Comparison of ENCODE assay signal across 11 mouse cellular contexts in the genomic region with DNA sequence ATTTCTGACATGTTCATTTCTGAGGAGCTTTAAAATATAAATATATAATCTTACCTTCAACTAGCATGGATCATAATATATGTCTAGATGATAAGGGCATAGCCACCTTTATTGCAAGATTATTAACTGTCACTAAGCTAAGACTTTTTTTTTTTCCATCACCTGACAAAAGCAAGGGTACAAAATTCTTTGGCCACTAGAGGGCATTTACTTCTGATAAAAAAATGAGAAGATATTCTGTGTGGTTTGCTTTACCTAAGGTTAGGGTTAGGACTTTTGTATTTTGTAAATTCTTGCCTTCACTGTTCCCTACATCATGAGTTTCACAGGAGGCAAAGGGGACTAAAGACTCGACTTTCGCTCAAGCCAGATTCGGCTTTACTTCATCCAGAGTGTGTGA.
A peak's percentile ranks its signal among the peaks of the same experiment; 100 is the strongest.
DNase-seq lines count a peak whose midpoint lies in the region; ATAC-seq and TF ChIP-seq lines count a peak whose summit lies in the region.
"Had no signal": no experiment of that assay in that cellular context is flagged by ENCODE, and none has a peak within 500 bp of the region (broad histone marks: within the 10 kb centered on the region; RNA-seq: fewer than 3 reads in every experiment).

No protein-coding gene starts in this region.

- no peaks in the 10 kb centered on the region for H3K27me3 ChIP-seq in Patski
- H3K27me3 ChIP-seq: embryonic facial prominence, embryonic 12.5 days had no signal

- in situ Hi-C loops in Patski (cut with MboI; ENCODE audit: low pct_unique_long_range_greater_than_20kb), result no loop called here

- intact Hi-C loops in gastrocnemius, adult 2 months (cut with DNase I), result no loop called here
- intact Hi-C loops in gastrocnemius, postnatal 36 days (cut with DNase I), result no loop called here
- intact Hi-C loops in left cerebral cortex, postnatal 14 days (cut with DNase I), result no loop called here
- intact Hi-C loops in left cerebral cortex, postnatal 4 days (cut with DNase I), result no loop called here

- DNase-seq in gastrocnemius, adult 2 months, result no peak
- DNase-seq in gastrocnemius, postnatal 36 days, result no peak
- DNase-seq in left cerebral cortex, postnatal 14 days (ENCODE audit: low spot score in 2 of 2), result peak; percentile 15 to 19
- DNase-seq in left cerebral cortex, postnatal 4 days, result no peak
- DNase-seq in A20 (ENCODE audit: low read depth, low spot score) (peak; percentile 4), Patski (ENCODE audit: low read depth, low spot score) (no peak)
- DNase-seq: heart, adult 11 months; heart, postnatal 36 days had no signal

- H3K4me3 ChIP-seq in gastrocnemius, adult 2 months, result no peak overlapping the region
- H3K4me3 ChIP-seq: embryonic facial prominence, embryonic 12.5 days had no signal

- peak; percentile 13; the same call in 1 of the 2 replicates for TF ChIP-seq CTCF in gastrocnemius, adult 2 months (IDR thresholded peaks at IDR 0.05)
- peak; percentile 30 for TF ChIP-seq CTCF in Patski (IDR thresholded peaks at IDR 0.05)

- H3K27ac ChIP-seq in gastrocnemius, adult 2 months, result no peak overlapping the region
- H3K27ac ChIP-seq: embryonic facial prominence, embryonic 12.5 days had no signal

- no peak for ATAC-seq in Patski
- ATAC-seq in granulocyte monocyte progenitor cell, adult 5-6 weeks (replicated peaks; ENCODE audit: poor library complexity, severe bottlenecking), result no peak
- ATAC-seq: forebrain, embryonic 16.5 days had no signal

- POLR2A ChIA-PET in Patski (lab: Charles Lee), result no interaction called here

- CTCF ChIA-PET in Patski (lab: Charles Lee), result interaction anchor here (0.6 to 1.3 kb wide), 2 partner anchors 14 to 256 kb away, joined by 3 to 4 read pairs; no protein-coding TSS in a partner anchor

Comparison
In these comparisons a context has a peak if more than half of its experiments do, and no peak if none do; other contexts are left out.
1. DNase-seq: peak in left cerebral cortex, postnatal 14 days (2 of 2) and A20 (single experiment); none in gastrocnemius, adult 2 months (single experiment), gastrocnemius, postnatal 36 days (0 of 2), left cerebral cortex, postnatal 4 days (single experiment) and Patski (single experiment).